ENCODE assay signal across 10 mouse cellular contexts in genomic region chr13:59489143-59489542, GRCm38 (mm10).
DNase-seq lines count a peak whose midpoint lies in the region; ATAC-seq and TF ChIP-seq lines count a peak whose summit lies in the region.
"Had no signal": no experiment of that assay in that cellular context is flagged by ENCODE, and none has a peak within 500 bp of the region (broad histone marks: within the 10 kb centered on the region; RNA-seq: fewer than 3 reads in every experiment).

No protein-coding gene starts in this region.

- no peak overlapping the region for H3K4me3 ChIP-seq in heart, postnatal 0 days (ENCODE audit: low read depth, low read length)
- H3K4me3 ChIP-seq in lung, postnatal 0 days (ENCODE audit: low read depth, low read length), result no peak overlapping the region
- H3K4me3 ChIP-seq in lung, adult 2 months (replicated peaks; ENCODE audit: extremely low read depth, low read depth, low read length), result no peak overlapping the region

- no peaks in the 10 kb centered on the region for H3K9me3 ChIP-seq in heart, postnatal 0 days (replicated peaks; ENCODE audit: control insufficient read depth, low read length)
- H3K9me3 ChIP-seq in lung, postnatal 0 days (ENCODE audit: low read length), result no peaks in the 10 kb centered on the region

- intact Hi-C loops in heart, postnatal 14 days (cut with DNase I), result loop anchor here (5.0 kb wide), 2 partner anchors 682 to 852 kb away; partner anchors contain the start of gene Ntrk2

- peak; percentile 58 for TF ChIP-seq CTCF in heart, postnatal 0 days (IDR thresholded peaks at IDR 0.05; ENCODE audit: low read depth)
- TF ChIP-seq CTCF in lung, postnatal 0 days (IDR thresholded peaks at IDR 0.05), result peak; percentile 67
- TF ChIP-seq CTCF in lung, adult 2 months (IDR thresholded peaks at IDR 0.05; ENCODE audit: insufficient read depth, low read length), result no peak

- TF ChIP-seq POLR2A in lung, adult 2 months (IDR thresholded peaks at IDR 0.05; ENCODE audit: borderline replicate concordance, extremely low read depth, low read depth, low read length), result no peak

- H3K4me1 ChIP-seq in heart, postnatal 0 days (ENCODE audit: control insufficient read depth, insufficient read depth), result no peaks in the 10 kb centered on the region
- no peaks in the 10 kb centered on the region for H3K4me1 ChIP-seq in lung, postnatal 0 days (ENCODE audit: insufficient read depth, low read depth, low read length)
- H3K4me1 ChIP-seq in lung, adult 2 months (ENCODE audit: control insufficient read depth, insufficient read depth, low read length), result no peaks in the 10 kb centered on the region

- no peak overlapping the region for H3K27ac ChIP-seq in heart, postnatal 0 days (ENCODE audit: low read depth)
- no peak overlapping the region for H3K27ac ChIP-seq in lung, postnatal 0 days (ENCODE audit: low read length)

- WGBS in heart, postnatal 0 days, result 17% methylated on average over 2 of the region's 2 CpGs
- 34% methylated on average over 2 of the region's 2 CpGs for WGBS in lung, postnatal 0 days
- 31% methylated on average over 2 of the region's 2 CpGs for WGBS in lung, adult 2 months

- no peak for TF ChIP-seq EP300 in heart, postnatal 0 days (IDR thresholded peaks at IDR 0.05; ENCODE audit: low read depth)
- no peak for TF ChIP-seq EP300 in lung, postnatal 0 days (IDR thresholded peaks at IDR 0.05)

- no peak overlapping the region for H3K9ac ChIP-seq in heart, postnatal 0 days (replicated peaks; ENCODE audit: low read depth, low read length)
- H3K9ac ChIP-seq in lung, postnatal 0 days (replicated peaks; ENCODE audit: low read depth), result no peak overlapping the region

- peak; percentile 61 for DNase-seq in heart, postnatal 0 days (ENCODE audit: low spot score)
- DNase-seq in heart, postnatal 14 days, result no peak
- DNase-seq in lung, postnatal 0 days (ENCODE audit: low spot score), result peak; percentile 74
- DNase-seq in lung, adult 2 months, result no peak
- DNase-seq in brain, embryonic 18.5 days (ENCODE audit: low read depth, low spot score), result peak; percentile 71
- DNase-seq in retina, embryonic 14.5 days (ENCODE audit: low spot score), result peak; percentile 55
- no peak for DNase-seq in right cerebral cortex, postnatal 4 days
- no peak for DNase-seq in thymus, postnatal 25 days
- DNase-seq: cerebellum, adult 11 months; gastrocnemius, postnatal 14 days had no signal

- 0 out of 2 replicates have a peak, but pooled peaks have one; percentile 33 for ATAC-seq in heart, postnatal 0 days (ENCODE audit: insufficient read depth, low read depth)
- no peak for ATAC-seq in lung, postnatal 0 days

- no peak overlapping the region for H3K4me2 ChIP-seq in heart, postnatal 0 days (ENCODE audit: low read depth, low read length)
- no peak overlapping the region for H3K4me2 ChIP-seq in lung, postnatal 0 days (replicated peaks; ENCODE audit: low read depth, low read length)

- H3K27me3 ChIP-seq in heart, postnatal 0 days (ENCODE audit: control insufficient read depth, insufficient read depth, low read length), result no peaks in the 10 kb centered on the region
- no peaks in the 10 kb centered on the region for H3K27me3 ChIP-seq in lung, postnatal 0 days (replicated peaks; ENCODE audit: insufficient read depth, low read length)

- H3K36me3 ChIP-seq in heart, postnatal 0 days (replicated peaks; ENCODE audit: control insufficient read depth, insufficient read depth, low read length), result peaks cover 2% of the 10 kb centered on the region
- 0 out of 2 replicates have a peak, but pooled peaks cover 2% of the 10 kb centered on the region for H3K36me3 ChIP-seq in lung, postnatal 0 days (ENCODE audit: insufficient read depth, low read length)

Comparison
In these comparisons a context has a peak if more than half of its experiments do, and no peak if none do; other contexts are left out.
1. DNase-seq: peak in heart, postnatal 0 days (single experiment), lung, postnatal 0 days (single experiment), brain, embryonic 18.5 days (single experiment) and retina, embryonic 14.5 days (single experiment); none in heart, postnatal 14 days (0 of 2), lung, adult 2 months (single experiment), right cerebral cortex, postnatal 4 days (single experiment) and thymus, postnatal 25 days (single experiment).